Mouse (Mus musculus) lung, postnatal 0 days (tissue): ENCODE data around the gene Fam131a.

Source experiments
- CTCF ChIP-seq: IDR thresholded peaks from 2 replicates; pipeline ENCODE4 v1.5.1; 2016; ENCODE audit warnings: antibody characterized with exemption, mild to moderate bottlenecking
- EP300 ChIP-seq: IDR thresholded peaks from 2 replicates; pipeline ENCODE4 v1.6.1; 2016; ENCODE audit warnings: antibody characterized with exemption, mild to moderate bottlenecking, control low read depth

DNA sequence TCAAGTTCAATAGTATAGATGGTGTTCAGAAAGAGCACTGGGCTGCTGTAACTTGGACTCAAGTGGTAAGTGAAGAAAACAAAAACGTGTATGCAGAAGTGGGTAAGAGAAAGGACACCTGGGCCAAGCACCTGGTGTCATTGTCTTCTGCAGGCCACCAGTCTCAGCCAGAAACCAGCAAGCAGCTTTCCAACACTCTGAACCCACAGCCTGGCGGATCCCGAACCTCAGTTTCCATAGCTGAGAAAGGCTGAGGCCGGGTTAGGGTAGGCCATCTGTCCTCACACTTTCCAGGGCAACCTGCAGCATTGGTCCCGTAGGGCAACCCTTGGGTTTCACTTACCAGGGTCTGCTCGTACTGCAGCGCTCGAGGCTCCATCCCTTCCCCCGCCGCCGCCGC lies 22.5 kb downstream of the Fam131a start:
- TF ChIP-seq EP300 = no peak
- TF ChIP-seq CTCF = no peak
